Mouse (Mus musculus): Measurements from ENCODE around the gene Adtrp. TPM values are rescaled to one million over a fixed set of nuclear protein-coding genes. Genes with fewer than 3 reads are reported as not detected.

Adtrp gene
- polyA plus RNA-seq, 1 experiment from 2014 or later = 42.3 TPM

DNA sequence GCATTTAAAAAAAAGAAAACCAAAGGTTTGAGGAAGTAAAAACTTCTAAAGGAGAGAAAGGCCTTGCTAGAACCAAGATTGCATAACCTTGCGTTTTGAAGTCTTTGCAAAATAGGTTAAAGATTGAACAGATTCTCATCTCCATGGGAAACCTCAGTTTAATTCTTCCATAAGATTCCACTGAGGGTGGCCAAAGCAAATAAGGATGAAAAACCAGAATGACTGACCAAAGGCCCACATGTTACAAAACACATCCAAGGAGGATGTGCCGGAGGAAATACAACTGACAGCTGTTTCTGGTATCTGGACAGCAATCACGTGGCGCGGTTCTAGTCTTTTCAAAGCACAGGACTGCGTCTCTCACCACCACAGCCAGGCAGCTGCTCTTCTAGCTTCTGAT lies 18.1 kb upstream of the Adtrp start:
- 59% methylated on average over 6 of the region's 6 CpGs for WGBS
- TF ChIP-seq EP300 (optimal IDR thresholded peaks at IDR 0.05) (no peak), CTCF (IDR thresholded peaks at IDR 0.05; ENCODE audit: low read depth) (no peak)
- no peaks in the 10 kb centered on the region for H3K9me3 ChIP-seq (ENCODE audit: control insufficient read depth, low read length)

DNA sequence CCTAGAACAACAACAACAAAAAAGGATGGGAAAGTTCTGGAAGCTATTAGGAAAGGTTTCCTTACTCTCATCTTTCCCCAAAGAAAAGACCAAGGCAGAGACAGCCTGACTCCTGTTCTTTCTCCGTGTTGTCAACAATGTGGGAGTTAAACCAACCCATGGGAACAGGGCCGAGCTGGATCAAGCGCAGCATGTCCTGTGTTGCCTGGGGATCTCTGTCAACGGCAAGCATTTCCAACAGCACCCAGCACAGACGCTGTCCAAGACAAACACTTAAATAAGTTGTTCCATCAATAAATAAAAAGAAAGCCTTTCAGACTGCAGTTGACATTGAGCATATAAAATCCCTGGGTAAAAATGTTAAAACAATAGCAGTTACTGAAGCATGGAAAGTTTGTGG lies 17.6 kb upstream of the Adtrp start:
- no peak overlapping the region for H3K27ac ChIP-seq (replicated peaks)
- H3K4me1 ChIP-seq (replicated peaks; ENCODE audit: control insufficient read depth, insufficient read depth) = no peaks in the 10 kb centered on the region
- 43% methylated on average over 5 of the region's 5 CpGs for WGBS
- DNase-seq (ENCODE audit: low spot score) (no peak), ATAC-seq (ENCODE audit: low FRiP score, low TSS enrichment) (no peak; the same call in 1 of the 2 replicates)
- no peaks in the 10 kb centered on the region for H3K36me3 ChIP-seq (ENCODE audit: control insufficient read depth, insufficient read depth, low read length)
- H3K4me3 ChIP-seq (ENCODE audit: low read depth, low read length) = no peak overlapping the region
- H3K4me2 ChIP-seq (replicated peaks; ENCODE audit: low read depth) = no peak overlapping the region
- TF ChIP-seq EP300 (optimal IDR thresholded peaks at IDR 0.05) = no peak
- H3K9me3 ChIP-seq (ENCODE audit: control insufficient read depth, low read length) = no peaks in the 10 kb centered on the region
- no peaks in the 10 kb centered on the region for H3K27me3 ChIP-seq (ENCODE audit: control insufficient read depth, insufficient read depth, low read length)
- no peak overlapping the region for H3K9ac ChIP-seq (ENCODE audit: low read length)

More for the DNA sequence above, 18.1 kb upstream of the Adtrp start:
- DNase-seq (ENCODE audit: low spot score) (no peak), ATAC-seq (ENCODE audit: low FRiP score, low TSS enrichment) (no peak)
- Histone ChIP-seq H3K36me3 (ENCODE audit: control insufficient read depth, insufficient read depth, low read length) (no peaks in the 10 kb centered on the region), H3K27ac (replicated peaks) (no peak overlapping the region), H3K27me3 (ENCODE audit: control insufficient read depth, insufficient read depth, low read length) (no peaks in the 10 kb centered on the region), H3K4me2 (replicated peaks; ENCODE audit: low read depth) (no peak overlapping the region), H3K4me3 (ENCODE audit: low read depth, low read length) (no peak overlapping the region), H3K4me1 (replicated peaks; ENCODE audit: control insufficient read depth, insufficient read depth) (no peaks in the 10 kb centered on the region), H3K9ac (ENCODE audit: low read length) (no peak overlapping the region)

DNA sequence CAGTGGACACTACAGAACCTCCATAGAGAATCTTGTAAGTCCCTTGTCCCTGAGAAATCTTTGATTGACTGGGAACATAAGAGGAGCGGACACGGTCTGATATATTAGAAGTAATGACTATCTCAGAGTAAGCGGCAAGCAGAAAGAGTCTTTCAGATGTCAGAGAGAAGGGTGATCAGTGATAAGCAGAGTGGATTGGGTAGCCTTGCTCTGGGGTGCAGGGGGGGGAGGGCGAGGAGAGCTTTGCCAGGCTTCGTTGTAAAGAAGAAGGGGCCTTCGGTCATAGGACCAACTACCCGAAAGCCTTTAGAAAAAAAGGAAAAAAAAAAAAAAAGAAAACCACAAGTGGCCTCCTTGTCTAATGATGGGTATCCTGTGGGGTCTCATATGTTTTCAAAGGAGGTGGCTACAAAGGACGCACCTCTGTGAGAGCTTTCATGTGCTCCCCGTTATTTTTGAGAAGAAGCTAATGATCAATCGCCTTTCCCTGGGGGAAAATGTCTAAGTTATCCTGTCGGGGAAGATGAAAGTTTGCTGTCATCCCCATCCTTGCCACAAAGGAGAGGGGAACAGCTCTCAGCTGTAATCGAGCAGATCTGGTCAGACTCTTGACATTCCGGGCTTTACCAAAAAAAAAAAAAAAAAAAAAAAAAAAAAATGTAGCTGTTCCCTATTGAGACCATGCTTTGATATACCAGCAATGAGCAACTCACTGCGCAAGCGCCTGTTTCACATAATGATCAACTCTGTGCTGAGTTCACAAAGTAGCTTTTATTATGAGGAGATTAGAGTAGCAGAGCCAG lies 13.3 kb upstream of the Adtrp start:
- no peak overlapping the region for H3K4me2 ChIP-seq (replicated peaks; ENCODE audit: low read depth)
- no peak overlapping the region for H3K27ac ChIP-seq (replicated peaks)
- H3K27me3 ChIP-seq (ENCODE audit: control insufficient read depth, insufficient read depth, low read length) = no peaks in the 10 kb centered on the region
- ATAC-seq (ENCODE audit: low FRiP score, low TSS enrichment) (no peak), DNase-seq (ENCODE audit: low spot score) (no peak)
- no peaks in the 10 kb centered on the region for H3K4me1 ChIP-seq (replicated peaks; ENCODE audit: control insufficient read depth, insufficient read depth)
- TF ChIP-seq CTCF (IDR thresholded peaks at IDR 0.05; ENCODE audit: low read depth) = no peak
- TF ChIP-seq EP300 (optimal IDR thresholded peaks at IDR 0.05) = no peak
- H3K9me3 ChIP-seq (ENCODE audit: control insufficient read depth, low read length) = no peaks in the 10 kb centered on the region
- H3K36me3 ChIP-seq (ENCODE audit: control insufficient read depth, insufficient read depth, low read length) = no peaks in the 10 kb centered on the region
- H3K4me3 ChIP-seq (ENCODE audit: low read depth, low read length) = no peak overlapping the region
- WGBS = 91% methylated on average over 15 of the region's 15 CpGs
- H3K9ac ChIP-seq (ENCODE audit: low read length) = no peak overlapping the region

DNA sequence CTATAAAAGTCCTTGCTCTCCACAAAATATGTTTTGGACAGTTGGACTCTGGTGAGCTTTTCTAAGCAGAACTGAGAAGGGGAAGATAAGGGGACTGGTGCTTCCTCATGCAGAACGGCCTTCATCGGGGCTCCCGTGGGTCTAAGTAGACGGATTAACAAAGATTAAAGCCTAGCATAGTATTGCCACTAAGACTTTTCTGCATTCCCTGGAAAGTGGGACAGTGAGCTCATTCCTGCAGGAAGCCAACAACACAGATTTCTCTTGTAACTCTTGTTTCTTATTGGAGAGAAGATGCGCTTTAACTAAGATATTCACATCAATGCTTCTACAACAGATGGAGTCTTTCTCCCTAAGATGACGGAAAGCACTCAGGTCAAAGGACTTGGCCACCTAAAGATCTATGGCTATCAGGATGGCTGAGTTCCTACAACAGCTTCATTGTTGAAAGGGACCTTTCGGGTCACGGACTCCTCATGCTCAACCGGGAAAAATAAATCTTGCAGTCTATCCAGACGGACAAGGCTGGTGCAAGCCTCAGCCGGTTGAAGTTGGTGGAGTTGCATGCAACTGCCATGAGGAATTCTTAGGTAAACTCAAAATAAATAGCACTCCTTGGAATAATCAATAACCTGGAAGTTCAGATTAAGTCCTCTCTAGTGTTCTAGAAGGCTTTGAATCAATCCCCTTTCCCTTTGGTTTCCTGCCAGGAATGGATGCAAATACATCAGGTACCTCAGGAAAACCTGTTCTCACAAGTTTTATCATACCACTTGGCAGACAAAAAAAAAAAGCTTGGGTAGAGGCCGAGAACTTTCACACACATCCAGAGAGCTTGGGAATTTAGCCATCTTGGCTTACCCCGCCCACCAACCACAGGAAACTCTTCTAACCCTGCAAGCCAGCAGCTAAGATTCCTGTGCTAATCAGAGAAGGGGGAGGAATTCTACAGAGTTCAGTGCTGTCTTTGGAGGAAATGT lies 8.0 kb upstream of the Adtrp start:
- 61% methylated on average over 13 of the region's 13 CpGs for WGBS
- Histone ChIP-seq H3K9ac (ENCODE audit: low read length) (no peak overlapping the region), H3K36me3 (ENCODE audit: control insufficient read depth, insufficient read depth, low read length) (no peaks in the 10 kb centered on the region), H3K9me3 (ENCODE audit: control insufficient read depth, low read length) (no peaks in the 10 kb centered on the region), H3K4me2 (replicated peaks; ENCODE audit: low read depth) (no peak overlapping the region), H3K4me3 (ENCODE audit: low read depth, low read length) (no peak overlapping the region), H3K27ac (replicated peaks) (peak overlapping the region; percentile 75), H3K4me1 (replicated peaks; ENCODE audit: control insufficient read depth, insufficient read depth) (no peaks in the 10 kb centered on the region), H3K27me3 (ENCODE audit: control insufficient read depth, insufficient read depth, low read length) (no peaks in the 10 kb centered on the region)
- ATAC-seq (ENCODE audit: low FRiP score, low TSS enrichment) (peak; percentile 15; the same call in 1 of the 2 replicates), DNase-seq (ENCODE audit: low spot score) (peak; percentile 16)
- TF ChIP-seq EP300 (optimal IDR thresholded peaks at IDR 0.05) = peak; percentile 87
- TF ChIP-seq CTCF (IDR thresholded peaks at IDR 0.05; ENCODE audit: low read depth) = no peak

DNA sequence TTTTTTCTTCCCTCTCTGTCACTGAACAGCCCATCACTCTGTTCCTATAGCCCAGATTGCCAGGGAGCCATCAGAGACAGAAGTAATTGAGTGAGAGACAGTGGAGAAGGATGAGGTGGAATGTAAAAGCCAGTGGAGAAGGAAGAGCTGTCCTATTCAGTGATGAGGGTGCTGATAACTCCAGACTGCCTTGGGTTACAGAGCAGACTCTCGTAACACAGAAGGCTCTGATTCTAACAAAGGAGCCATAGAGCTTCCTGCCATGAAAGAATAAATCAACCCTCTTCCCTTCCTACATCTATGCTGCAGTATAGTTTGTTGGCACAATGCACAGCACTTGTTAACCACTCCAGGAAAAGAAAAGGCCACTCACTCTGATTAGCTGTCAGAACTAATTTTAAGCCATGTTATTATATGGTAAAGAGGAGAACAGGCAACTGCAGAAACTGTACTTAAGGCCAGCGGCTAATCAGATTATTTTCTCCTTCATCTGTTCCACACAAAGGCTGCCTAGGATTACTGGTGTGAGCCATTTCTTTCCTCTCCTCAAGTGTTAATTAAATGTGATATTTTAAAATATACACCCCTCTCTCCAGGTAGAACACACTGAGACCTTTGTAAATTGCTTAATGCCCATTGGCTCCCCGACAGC lies 3.4 kb upstream of the Adtrp start:
- ATAC-seq (ENCODE audit: low FRiP score, low TSS enrichment) (no peak), DNase-seq (ENCODE audit: low spot score) (no peak)
- no peak for TF ChIP-seq EP300 (optimal IDR thresholded peaks at IDR 0.05)
- TF ChIP-seq CTCF (IDR thresholded peaks at IDR 0.05; ENCODE audit: low read depth) = no peak
- H3K4me2 ChIP-seq (replicated peaks; ENCODE audit: low read depth) = no peak overlapping the region
- no peak overlapping the region for H3K4me3 ChIP-seq (ENCODE audit: low read depth, low read length)
- no peaks in the 10 kb centered on the region for H3K27me3 ChIP-seq (ENCODE audit: control insufficient read depth, insufficient read depth, low read length)
- H3K27ac ChIP-seq (replicated peaks) = peak overlapping the region; percentile 53; the same call in 1 of the 2 replicates
- H3K9ac ChIP-seq (ENCODE audit: low read length) = no peak overlapping the region
- no peaks in the 10 kb centered on the region for H3K9me3 ChIP-seq (ENCODE audit: control insufficient read depth, low read length)
- no peaks in the 10 kb centered on the region for H3K36me3 ChIP-seq (ENCODE audit: control insufficient read depth, insufficient read depth, low read length)
- H3K4me1 ChIP-seq (replicated peaks; ENCODE audit: control insufficient read depth, insufficient read depth) = no peaks in the 10 kb centered on the region
- WGBS = 73% methylated on average over 3 of the region's 3 CpGs
